Mouse (Mus musculus) MEL (cell line): ENCODE measurements around the gene Ntn1.

Experiments
- EP300 ChIP-seq, 2 experiments: IDR thresholded peaks; 2 replicates each; pipeline ENCODE4 v1.6.1; 2011; ENCODE audit warnings: improper control_type of control experiment in 2 of 2, low read length in 2 of 2, low read depth in 1 of 2, mild to moderate bottlenecking in 1 of 2
- GABPA ChIP-seq: IDR thresholded peaks from 2 replicates; pipeline ENCODE4 v1.6.1; 2012; ENCODE audit warnings: low read depth, mild to moderate bottlenecking, inconsistent platforms, low read length, improper control_type of control experiment, moderate library complexity
- HCFC1 ChIP-seq: IDR thresholded peaks from 2 replicates; pipeline ENCODE4 v1.6.1; 2012; ENCODE audit warnings: low read depth, mild to moderate bottlenecking, inconsistent platforms, low read length, improper control_type of control experiment, moderate library complexity
- MEF2A ChIP-seq: IDR thresholded peaks from 2 replicates; pipeline ENCODE4 v1.6.1; 2014; ENCODE audit warnings: low read depth, mild to moderate bottlenecking, inconsistent platforms, low read length, improper control_type of control experiment; ENCODE audit not compliant: poor library complexity, insufficient replicate concordance, severe bottlenecking; ENCODE audit errors: extremely low read depth
- POLR2A ChIP-seq, 2 experiments: IDR thresholded peaks; 2 replicates each; pipeline ENCODE4 v1.6.1; 2011 to 2012; ENCODE audit warnings: low read length in 2 of 2, mild to moderate bottlenecking in 2 of 2, control low read depth in 1 of 2, improper control_type of control experiment in 1 of 2, low read depth in 1 of 2, moderate library complexity in 1 of 2; ENCODE audit not compliant: control insufficient read depth in 1 of 2, insufficient read depth in 1 of 2, poor library complexity in 1 of 2

DNA sequence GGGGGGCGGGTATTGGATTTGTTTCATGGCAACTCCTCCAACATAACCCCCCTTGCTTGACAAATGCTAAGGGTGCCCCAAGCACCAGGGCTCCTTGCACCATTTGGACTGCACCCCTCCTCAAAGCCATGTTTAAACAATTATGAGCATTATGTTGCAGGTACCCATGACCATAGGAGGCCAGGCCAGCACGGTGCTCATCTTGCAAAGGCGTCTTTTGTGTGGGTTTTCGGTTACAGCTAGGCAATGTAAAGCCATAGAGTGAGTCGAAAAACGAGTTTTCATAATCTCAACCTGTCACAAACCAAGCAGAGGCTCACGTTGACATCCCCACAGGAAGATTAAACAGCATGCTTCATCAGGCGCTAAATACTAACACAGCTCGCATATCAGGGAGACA is 19.3 kb downstream of the Ntn1 start:
- TF ChIP-seq MEF2A (no peak), POLR2A (IDR thresholded peaks at IDR 0.05; ENCODE audit: control insufficient read depth in 1 of 2, insufficient read depth in 1 of 2, low read depth in 1 of 2, low read length in 2 of 2, poor library complexity in 1 of 2) (no peak), GABPA (no peak), HCFC1 (no peak), EP300 (IDR thresholded peaks at IDR 0.05; ENCODE audit: low read depth in 1 of 2, low read length in 2 of 2) (no peak)
